Mouse (Mus musculus): ENCODE results near the gene A1cf. TPM values are rescaled to one million over a fixed set of nuclear protein-coding genes. Genes with fewer than 3 reads are reported as not detected.

The A1cf gene
- polyA plus RNA-seq, 1 experiment from 2014 or later = 11.1 TPM

- Histone ChIP-seq H3K36me3 (ENCODE audit: control insufficient read depth, insufficient read depth) (no peaks in the 10 kb centered on the region), H3K9ac (ENCODE audit: low read depth, low read length) (no peak overlapping the region), H3K4me3 (ENCODE audit: low read depth, low read length) (no peak overlapping the region), H3K4me2 (ENCODE audit: low read depth, low read length) (no peak overlapping the region), H3K27me3 (ENCODE audit: control insufficient read depth, insufficient read depth, low read depth, low read length) (no peaks in the 10 kb centered on the region), H3K27ac (ENCODE audit: low read length) (no peak overlapping the region), H3K9me3 (replicated peaks; ENCODE audit: control insufficient read depth, low read length) (no peaks in the 10 kb centered on the region), H3K4me1 (ENCODE audit: control insufficient read depth, low read depth, low read length) (no peaks in the 10 kb centered on the region)
- WGBS (ENCODE audit: insufficient replicate concordance) = 13% methylated on average over 3 of the region's 3 CpGs
- no peak for ATAC-seq (ENCODE audit: low read depth)
Observed at GRCm38 (mm10) chr19:31963147-31963546, 94.6 kb downstream of the A1cf start.

- 32% methylated on average over 5 of the region's 5 CpGs for WGBS (ENCODE audit: insufficient replicate concordance)
- Histone ChIP-seq H3K36me3 (ENCODE audit: control insufficient read depth, insufficient read depth) (no peaks in the 10 kb centered on the region), H3K4me2 (ENCODE audit: low read depth, low read length) (no peak overlapping the region), H3K4me3 (ENCODE audit: low read depth, low read length) (no peak overlapping the region), H3K4me1 (ENCODE audit: control insufficient read depth, low read depth, low read length) (no peaks in the 10 kb centered on the region), H3K9ac (ENCODE audit: low read depth, low read length) (no peak overlapping the region), H3K27me3 (ENCODE audit: control insufficient read depth, insufficient read depth, low read depth, low read length) (no peaks in the 10 kb centered on the region), H3K27ac (ENCODE audit: low read length) (no peak overlapping the region), H3K9me3 (replicated peaks; ENCODE audit: control insufficient read depth, low read length) (no peaks in the 10 kb centered on the region)
- ATAC-seq (ENCODE audit: low read depth) = no peak
Observed at GRCm38 (mm10) chr19:31967933-31968532, 99.5 kb downstream of the A1cf start.

GRCm38 (mm10) chr19:31971405-31971804 lies 102.8 kb downstream of the A1cf start:
- Histone ChIP-seq H3K4me1 (ENCODE audit: control insufficient read depth, low read depth, low read length) (no peaks in the 10 kb centered on the region), H3K9me3 (replicated peaks; ENCODE audit: control insufficient read depth, low read length) (no peaks in the 10 kb centered on the region), H3K4me3 (ENCODE audit: low read depth, low read length) (no peak overlapping the region), H3K4me2 (ENCODE audit: low read depth, low read length) (no peak overlapping the region), H3K27me3 (ENCODE audit: control insufficient read depth, insufficient read depth, low read depth, low read length) (no peaks in the 10 kb centered on the region), H3K27ac (ENCODE audit: low read length) (no peak overlapping the region), H3K36me3 (ENCODE audit: control insufficient read depth, insufficient read depth) (no peaks in the 10 kb centered on the region), H3K9ac (ENCODE audit: low read depth, low read length) (no peak overlapping the region)
- 21% methylated on average over 3 of the region's 3 CpGs for WGBS (ENCODE audit: insufficient replicate concordance)
- no peak for ATAC-seq (ENCODE audit: low read depth)

- WGBS (ENCODE audit: insufficient replicate concordance) = 6% methylated on average over 6 of the region's 6 CpGs
- Histone ChIP-seq H3K9me3 (replicated peaks; ENCODE audit: control insufficient read depth, low read length) (no peaks in the 10 kb centered on the region), H3K4me1 (ENCODE audit: control insufficient read depth, low read depth, low read length) (no peaks in the 10 kb centered on the region), H3K27me3 (ENCODE audit: control insufficient read depth, insufficient read depth, low read depth, low read length) (no peaks in the 10 kb centered on the region), H3K27ac (ENCODE audit: low read length) (no peak overlapping the region), H3K9ac (ENCODE audit: low read depth, low read length) (no peak overlapping the region), H3K4me3 (ENCODE audit: low read depth, low read length) (no peak overlapping the region), H3K4me2 (ENCODE audit: low read depth, low read length) (no peak overlapping the region), H3K36me3 (ENCODE audit: control insufficient read depth, insufficient read depth) (no peaks in the 10 kb centered on the region)
- ATAC-seq (ENCODE audit: low read depth) = no peak
Observed at GRCm38 (mm10) chr19:31971998-31972397, 103.4 kb downstream of the A1cf start.

GRCm38 (mm10) chr19:31975882-31976281 lies 107.3 kb downstream of the A1cf start:
- 28% methylated on average over 2 of the region's 2 CpGs for WGBS (ENCODE audit: insufficient replicate concordance)
- no peak for ATAC-seq (ENCODE audit: low read depth)
- H3K4me2 ChIP-seq (ENCODE audit: low read depth, low read length) = no peak overlapping the region
- no peak overlapping the region for H3K4me3 ChIP-seq (ENCODE audit: low read depth, low read length)
- no peaks in the 10 kb centered on the region for H3K27me3 ChIP-seq (ENCODE audit: control insufficient read depth, insufficient read depth, low read depth, low read length)
- H3K9me3 ChIP-seq (replicated peaks; ENCODE audit: control insufficient read depth, low read length) = no peaks in the 10 kb centered on the region
- H3K36me3 ChIP-seq (ENCODE audit: control insufficient read depth, insufficient read depth) = no peaks in the 10 kb centered on the region
- no peak overlapping the region for H3K27ac ChIP-seq (ENCODE audit: low read length)
- no peak overlapping the region for H3K9ac ChIP-seq (ENCODE audit: low read depth, low read length)
- no peaks in the 10 kb centered on the region for H3K4me1 ChIP-seq (ENCODE audit: control insufficient read depth, low read depth, low read length)

- H3K36me3 ChIP-seq (ENCODE audit: control insufficient read depth, insufficient read depth) = no peaks in the 10 kb centered on the region
- no peak overlapping the region for H3K4me2 ChIP-seq (ENCODE audit: low read depth, low read length)
- H3K9me3 ChIP-seq (replicated peaks; ENCODE audit: control insufficient read depth, low read length) = no peaks in the 10 kb centered on the region
- 58% methylated on average over 6 of the region's 6 CpGs for whole genome bisulfite sequencing (ENCODE audit: insufficient replicate concordance)
- H3K27me3 ChIP-seq (ENCODE audit: control insufficient read depth, insufficient read depth, low read depth, low read length) = no peaks in the 10 kb centered on the region
- no peak overlapping the region for H3K9ac ChIP-seq (ENCODE audit: low read depth, low read length)
- H3K27ac ChIP-seq (ENCODE audit: low read length) = no peak overlapping the region
- H3K4me1 ChIP-seq (ENCODE audit: control insufficient read depth, low read depth, low read length) = no peaks in the 10 kb centered on the region
- no peak for ATAC-seq (ENCODE audit: low read depth)
- H3K4me3 ChIP-seq (ENCODE audit: low read depth, low read length) = no peak overlapping the region
Observed at GRCm38 (mm10) chr19:31991057-31991456, 122.5 kb downstream of the A1cf start.

- 69% methylated on average over 3 of the region's 3 CpGs for WGBS (ENCODE audit: insufficient replicate concordance)
- no peak overlapping the region for H3K27ac ChIP-seq (ENCODE audit: low read length)
Observed at GRCm38 (mm10) chr19:31996916-31997315, 128.4 kb downstream of the A1cf start.

More at GRCm38 (mm10) chr19:31996916-31997315, 128.4 kb downstream of the A1cf start:
- H3K4me2 ChIP-seq (ENCODE audit: low read depth, low read length) = no peak overlapping the region
- ATAC-seq (ENCODE audit: low read depth) = no peak
- no peaks in the 10 kb centered on the region for H3K27me3 ChIP-seq (ENCODE audit: control insufficient read depth, insufficient read depth, low read depth, low read length)
- H3K36me3 ChIP-seq (ENCODE audit: control insufficient read depth, insufficient read depth) = no peaks in the 10 kb centered on the region
- H3K4me3 ChIP-seq (ENCODE audit: low read depth, low read length) = no peak overlapping the region
- H3K9me3 ChIP-seq (replicated peaks; ENCODE audit: control insufficient read depth, low read length) = no peaks in the 10 kb centered on the region
- no peaks in the 10 kb centered on the region for H3K4me1 ChIP-seq (ENCODE audit: control insufficient read depth, low read depth, low read length)
- no peak overlapping the region for H3K9ac ChIP-seq (ENCODE audit: low read depth, low read length)

Other genes starting within 250 kb of the A1cf start
- 0.65 and 1.3 TPM in 2 replicates for gene Prkg1, start 103.7 kb upstream of the A1cf start, polyA plus RNA-seq (2015; fragmentation: Nextera tagmentation; extraction: Ambion mirVana)
- gene Asah2, start 239.4 kb downstream of the A1cf start, polyA plus RNA-seq (2015; fragmentation: Nextera tagmentation; extraction: Ambion mirVana) = 0.53 and 0.58 TPM in 2 replicates

All from liver, embryonic 16.5 days (tissue).